Mouse (Mus musculus): ENCODE measurements around the gene H2afy.
"Not testable (repeated sequence)": the region's sequence is repeated elsewhere in the genome, so short reads cannot be mapped to it uniquely, and the experiment has no call there.

H2afy gene

GRCm38 (mm10) chr13:56071586-56072267 lies 64.4 kb downstream of the H2afy start:
- DNase-seq (ENCODE audit: low spot score), result no peak

- DNase-seq (ENCODE audit: low spot score), result no peak
These were observed 66.5 kb downstream of the H2afy start for GRCm38 (mm10) chr13:56069643-56070042.

GRCm38 (mm10) chr13:56068517-56068916 lies 67.6 kb downstream of the H2afy start:
- DNase-seq (ENCODE audit: low spot score), result no peak

- no peak for DNase-seq (ENCODE audit: low spot score)
These were observed 69.3 kb downstream of the H2afy start for GRCm38 (mm10) chr13:56066904-56067303.

- no peak for DNase-seq (ENCODE audit: low spot score)
These were observed 70.0 kb downstream of the H2afy start for GRCm38 (mm10) chr13:56066152-56066551.

GRCm38 (mm10) chr13:56057761-56058160 lies 78.4 kb downstream of the H2afy start:
- no peak for DNase-seq (ENCODE audit: low spot score)

- DNase-seq (ENCODE audit: low spot score), result no peak
These were observed 80.4 kb downstream of the H2afy start for GRCm38 (mm10) chr13:56055720-56056119.

- DNase-seq (ENCODE audit: low spot score), result no peak
These were observed 82.1 kb downstream of the H2afy start for GRCm38 (mm10) chr13:56054089-56054488.

GRCm38 (mm10) chr13:56052781-56053180 lies 83.4 kb downstream of the H2afy start:
- no peak for DNase-seq (ENCODE audit: low spot score)

GRCm38 (mm10) chr13:56050246-56050645 lies 85.9 kb downstream of the H2afy start:
- no peak for DNase-seq (ENCODE audit: low spot score)

- no peak for DNase-seq (ENCODE audit: low spot score)
These were observed 93.9 kb downstream of the H2afy start for GRCm38 (mm10) chr13:56042221-56042620.

GRCm38 (mm10) chr13:56040621-56041020 lies 95.5 kb downstream of the H2afy start:
- no peak for DNase-seq (ENCODE audit: low spot score)

- no peak for DNase-seq (ENCODE audit: low spot score)
These were observed 96.4 kb downstream of the H2afy start for GRCm38 (mm10) chr13:56039610-56040371.

GRCm38 (mm10) chr13:56029006-56029405 lies 107.2 kb downstream of the H2afy start:
- no peak for DNase-seq (ENCODE audit: low spot score)

GRCm38 (mm10) chr13:56027996-56028395 lies 108.2 kb downstream of the H2afy start:
- not testable (repeated sequence) for DNase-seq (ENCODE audit: low spot score)

- no peak for DNase-seq (ENCODE audit: low spot score)
These were observed 109.5 kb downstream of the H2afy start for GRCm38 (mm10) chr13:56026623-56027022.

- no peak for DNase-seq (ENCODE audit: low spot score)
These were observed 110.1 kb downstream of the H2afy start for GRCm38 (mm10) chr13:56026026-56026425.

- no peak for DNase-seq (ENCODE audit: low spot score)
These were observed 111.1 kb downstream of the H2afy start for GRCm38 (mm10) chr13:56025027-56025410.

GRCm38 (mm10) chr13:56024410-56025026 lies 111.6 kb downstream of the H2afy start:
- no peak for DNase-seq (ENCODE audit: low spot score)

Data from testis, postnatal 14 days (tissue).